Mouse (Mus musculus) myocyte (in vitro differentiated cells): Measurements from ENCODE around the gene 2310033P09Rik.
A peak's percentile ranks its signal among the peaks of the same experiment; 100 is the strongest.

Experiments
- POLR2A ChIP-seq: IDR thresholded peaks from one replicate; pipeline ENCODE4 v1.6.1; 2011; ENCODE audit warnings: low read depth, mild to moderate bottlenecking, control low read depth, moderate library complexity; ENCODE audit not compliant: insufficient read length
- SRF ChIP-seq: IDR thresholded peaks from one replicate; pipeline ENCODE4 v1.6.1; 2011; ENCODE audit warnings: low read depth; ENCODE audit not compliant: control insufficient read depth, insufficient read length

DNA sequence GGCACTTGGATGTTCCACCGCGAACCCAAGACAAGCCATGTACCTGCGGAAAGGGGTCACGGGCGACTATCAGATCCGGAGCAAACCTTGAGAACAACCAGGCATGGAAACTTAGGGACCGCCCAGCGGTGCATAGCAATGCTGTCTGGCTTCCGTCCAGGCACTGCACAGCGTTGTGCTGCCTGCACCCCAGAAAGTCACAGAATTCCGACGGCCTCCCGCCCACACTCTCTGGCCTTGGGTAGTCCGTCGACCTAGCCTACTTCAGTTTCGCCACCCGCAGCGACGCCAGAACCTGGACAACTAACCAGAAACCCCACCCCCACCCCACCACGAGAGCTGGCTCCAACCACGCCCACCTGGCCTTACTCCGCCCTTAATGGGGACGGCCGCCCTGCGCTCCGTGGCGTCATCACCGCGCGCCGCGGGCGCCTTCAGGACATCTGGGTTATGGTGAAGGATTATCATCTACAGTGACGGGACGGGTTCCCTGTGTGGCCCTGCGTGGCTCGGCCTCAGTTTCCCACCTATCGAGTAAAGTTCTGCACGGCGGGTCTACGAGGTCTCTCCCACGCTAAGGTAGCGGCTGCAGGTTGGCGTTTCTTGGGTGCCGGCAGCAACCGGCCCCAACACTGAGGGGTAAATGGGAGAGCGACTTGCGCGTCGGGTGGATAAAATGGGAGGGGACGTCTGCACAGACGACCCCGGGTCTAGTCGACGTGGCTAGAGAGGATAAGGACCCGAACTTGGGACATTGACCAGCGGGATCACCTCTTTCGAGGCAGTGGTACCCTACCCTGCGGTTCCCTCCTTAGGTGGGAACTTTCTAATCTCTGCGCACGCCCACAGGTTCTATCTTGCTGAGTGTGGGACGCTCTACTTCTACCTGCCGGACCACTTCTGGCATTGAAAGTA is 5.8 kb upstream of the 2310033P09Rik start, which contains the start of gene Mrpl55:
- TF ChIP-seq POLR2A = peak; percentile 63
- TF ChIP-seq SRF = no peak
